ENCODE assay signal across 18 mouse cellular contexts in genomic region chr10:20158756-20159155, GRCm38 (mm10).
"Had no signal": no experiment of that assay in that cellular context is flagged by ENCODE, and none has a peak within 500 bp of the region (broad histone marks: within the 10 kb centered on the region; RNA-seq: fewer than 3 reads in every experiment).

No protein-coding gene starts in this region.

- H3K4me1 ChIP-seq: kidney, embryonic 15.5 days; midbrain, embryonic 12.5 days; neural tube, embryonic 13.5 days had no signal

- H3K27me3 ChIP-seq: kidney, embryonic 15.5 days; liver, embryonic 13.5 days; midbrain, embryonic 12.5 days; neural tube, embryonic 13.5 days had no signal

- H3K4me3 ChIP-seq: kidney, embryonic 15.5 days; left cerebral cortex, adult 2 months; liver, embryonic 13.5 days; midbrain, embryonic 12.5 days; myocyte; neural tube, embryonic 13.5 days had no signal

- H3K36me3 ChIP-seq: kidney, embryonic 15.5 days; liver, embryonic 13.5 days; midbrain, embryonic 12.5 days; neural tube, embryonic 13.5 days had no signal

- H3K27ac ChIP-seq: kidney, embryonic 15.5 days; left cerebral cortex, adult 2 months; liver, embryonic 13.5 days; midbrain, embryonic 12.5 days; neural tube, embryonic 13.5 days had no signal

- H3K4me2 ChIP-seq: kidney, embryonic 15.5 days; liver, embryonic 13.5 days; midbrain, embryonic 12.5 days; neural tube, embryonic 13.5 days had no signal

- H3K9ac ChIP-seq: kidney, embryonic 15.5 days; liver, embryonic 13.5 days; midbrain, embryonic 12.5 days; neural tube, embryonic 13.5 days had no signal

- DNase-seq: kidney, postnatal 10 days; kidney, postnatal 36 days; layer of hippocampus, postnatal 36 days; liver, embryonic 13.5 days; lung, adult 2 months; lung, postnatal 14 days; lung, postnatal 4 days; retina, postnatal 1 day; right cerebral cortex, postnatal 25 days; spleen, adult 18-20 months; thymus, adult 18-20 months; thymus, postnatal 36 days had no signal

- ATAC-seq: midbrain, embryonic 16.5 days had no signal

- H3K9me3 ChIP-seq: kidney, embryonic 15.5 days; liver, embryonic 13.5 days; midbrain, embryonic 12.5 days; neural tube, embryonic 13.5 days had no signal
